Mouse (Mus musculus) midbrain, embryonic 11.5 days (tissue): ENCODE results near the gene Plekho1. TPM values are rescaled to one million over a fixed set of nuclear protein-coding genes. Genes with fewer than 3 reads are reported as not detected.
"Not testable (repeated sequence)": the region's sequence is repeated elsewhere in the genome, so short reads cannot be mapped to it uniquely, and the experiment has no call there.

Source experiments
- ATAC-seq: fragments of 200-750 bp; cut with Nextera tagmentation; 2 replicates; pipeline ENCODE4 v1.8.0; 2017; ENCODE audit warnings: moderate TSS enrichment, moderate library complexity; ENCODE audit not compliant: low FRiP score
- DNase-seq: peaks from one replicate; pipeline ENCODE4 v3.0.0; 2015; ENCODE audit warnings: low spot score; ENCODE audit errors: missing footprints
- H3K27ac ChIP-seq: fragments of 300-500 bp; sonication (generic); 2 replicates; pipeline ENCODE4 v1.5.1; 2014; ENCODE audit warnings: low read depth, low read length
- H3K27me3 ChIP-seq: fragments of 300-500 bp; sonication (generic); 2 replicates; pipeline ENCODE4 v1.6.1; 2014; ENCODE audit warnings: mild to moderate bottlenecking, low read length, moderate library complexity, mixed read lengths; ENCODE audit not compliant: control insufficient read depth, insufficient read depth
- H3K36me3 ChIP-seq: fragments of 300-500 bp; sonication (generic); 2 replicates; pipeline ENCODE4 v1.6.1; 2014; ENCODE audit warnings: mild to moderate bottlenecking, low read length, moderate library complexity, mixed read lengths; ENCODE audit not compliant: control insufficient read depth, insufficient read depth
- H3K4me1 ChIP-seq: fragments of 300-500 bp; sonication (generic); 2 replicates; pipeline ENCODE4 v1.6.1; 2014; ENCODE audit warnings: low read length; ENCODE audit not compliant: control insufficient read depth, insufficient read depth
- H3K4me2 ChIP-seq: fragments of 300-500 bp; sonication (generic); 2 replicates; pipeline ENCODE4 v1.6.1; 2014; ENCODE audit warnings: mild to moderate bottlenecking, moderate library complexity
- H3K4me3 ChIP-seq: fragments of 300-500 bp; sonication (generic); 2 replicates; pipeline ENCODE4 v1.5.1; 2014; ENCODE audit warnings: low read depth, low read length
- H3K9ac ChIP-seq: fragments of 300-500 bp; sonication (generic); 2 replicates; pipeline ENCODE4 v1.6.1; 2014; ENCODE audit warnings: low read length
- H3K9me3 ChIP-seq: fragments of 300-500 bp; sonication (generic); 2 replicates; pipeline ENCODE4 v1.6.1; 2016; ENCODE audit warnings: low read length; ENCODE audit not compliant: control insufficient read depth
- WGBS: fragments of 180-500 bp; shearing (Covaris S2); extraction: QIAGEN DNeasy Blood & Tissue Kit; methylation state at CpG from one replicate; pipeline ENCODE4 v1.1.7; 2014; 5-methylcytosine and 5-hydroxymethylcytosine counted together
- polyA plus RNA-seq: library from polyadenylated mRNA; unstranded; fragments of >200 nt; fragmentation: Nextera tagmentation; extraction: Ambion mirVana; gene quantifications from 2 replicates; pipeline ENCODE4 v1.2.1, GENCODE M21; 2014

The Plekho1 gene
- polyA plus RNA-seq, 1 experiment from 2014 or later: 70.7 TPM

GRCm38 (mm10) chr3:95951566-95951965 is 44.2 kb downstream of the Plekho1 start:
- whole genome bisulfite sequencing: 74% methylated on average over 12 of the region's 12 CpGs
- H3K4me2 ChIP-seq: peak overlapping the region; percentile 52
- peak overlapping the region; percentile 47 for H3K4me3 ChIP-seq
- H3K4me1 ChIP-seq: peaks cover 10% of the 10 kb centered on the region
- not testable (repeated sequence) for DNase-seq, H3K27me3 ChIP-seq, H3K9me3 ChIP-seq, H3K36me3 ChIP-seq
- peak overlapping the region; percentile 94 for H3K27ac ChIP-seq
- peak overlapping the region; percentile 69 for H3K9ac ChIP-seq
- ATAC-seq: peak; percentile 25; the same call in 1 of the 2 replicates

GRCm38 (mm10) chr3:95950763-95951551 is 44.8 kb downstream of the Plekho1 start:
- 2% methylated on average over 49 of the region's 49 CpGs for WGBS
- Histone ChIP-seq H3K9ac (peak overlapping the region; percentile 69), H3K9me3 (no peaks in the 10 kb centered on the region), H3K4me1 (peaks cover 10% of the 10 kb centered on the region), H3K27ac (peak overlapping the region; percentile 94), H3K4me2 (peak overlapping the region; percentile 52), H3K4me3 (peak overlapping the region; percentile 47), H3K27me3 (no peaks in the 10 kb centered on the region), H3K36me3 (peaks cover under 1% of the 10 kb centered on the region; the same call in 1 of the 2 replicates)
- ATAC-seq (peak; percentile 95), DNase-seq (peak; percentile 99)

- Histone ChIP-seq H3K27ac (no peak overlapping the region), H3K4me1 (peaks cover 7% of the 10 kb centered on the region), H3K27me3 (no peaks in the 10 kb centered on the region), H3K4me3 (no peak overlapping the region), H3K9me3 (no peaks in the 10 kb centered on the region), H3K9ac (no peak overlapping the region), H3K4me2 (no peak overlapping the region), H3K36me3 (peaks cover 7% of the 10 kb centered on the region)
- DNase-seq (no peak), ATAC-seq (no peak)
- 88% methylated on average over 5 of the region's 5 CpGs for WGBS
These were observed 47.5 kb downstream of the Plekho1 start for GRCm38 (mm10) chr3:95948325-95948724.

- no peak overlapping the region for H3K4me2 ChIP-seq
- 92% methylated on average over 14 of the region's 14 CpGs for WGBS
- H3K9me3 ChIP-seq: no peaks in the 10 kb centered on the region
- no peak for ATAC-seq
- H3K4me1 ChIP-seq: no peaks in the 10 kb centered on the region
- no peak for DNase-seq
- no peak overlapping the region for H3K9ac ChIP-seq
- no peak overlapping the region for H3K27ac ChIP-seq
- H3K4me3 ChIP-seq: no peak overlapping the region
- no peaks in the 10 kb centered on the region for H3K27me3 ChIP-seq
- H3K36me3 ChIP-seq: peaks cover 19% of the 10 kb centered on the region
These were observed 50.0 kb downstream of the Plekho1 start for GRCm38 (mm10) chr3:95945731-95946240.

- Histone ChIP-seq H3K9ac (no peak overlapping the region), H3K27me3 (no peaks in the 10 kb centered on the region), H3K27ac (no peak overlapping the region), H3K9me3 (no peaks in the 10 kb centered on the region), H3K4me3 (no peak overlapping the region), H3K4me2 (no peak overlapping the region), H3K4me1 (no peaks in the 10 kb centered on the region), H3K36me3 (peaks cover 26% of the 10 kb centered on the region)
- ATAC-seq (no peak), DNase-seq (no peak)
- WGBS: 90% methylated on average over 8 of the region's 8 CpGs
These were observed 51.1 kb downstream of the Plekho1 start for GRCm38 (mm10) chr3:95944742-95945141.

- no peak overlapping the region for H3K27ac ChIP-seq
- no peak overlapping the region for H3K9ac ChIP-seq
- no peaks in the 10 kb centered on the region for H3K9me3 ChIP-seq
- ATAC-seq (no peak), DNase-seq (no peak)
- no peak overlapping the region for H3K4me2 ChIP-seq
- 96% methylated on average over 7 of the region's 7 CpGs for WGBS
- no peaks in the 10 kb centered on the region for H3K27me3 ChIP-seq
- H3K4me3 ChIP-seq: no peak overlapping the region
- peaks cover 38% of the 10 kb centered on the region for H3K36me3 ChIP-seq
- no peaks in the 10 kb centered on the region for H3K4me1 ChIP-seq
These were observed 52.6 kb downstream of the Plekho1 start for GRCm38 (mm10) chr3:95943226-95943625.

GRCm38 (mm10) chr3:95942749-95943148 is 53.1 kb downstream of the Plekho1 start:
- WGBS: 86% methylated on average over 6 of the region's 6 CpGs
- H3K36me3 ChIP-seq: peaks cover 43% of the 10 kb centered on the region
- no peak for ATAC-seq

GRCm38 (mm10) chr3:95938835-95939234 is 57.0 kb downstream of the Plekho1 start:
- DNase-seq (no peak), ATAC-seq (no peak)
- Histone ChIP-seq H3K9ac (no peak overlapping the region), H3K4me2 (no peak overlapping the region), H3K4me3 (no peak overlapping the region), H3K9me3 (no peaks in the 10 kb centered on the region), H3K36me3 (peaks cover 57% of the 10 kb centered on the region), H3K4me1 (no peaks in the 10 kb centered on the region), H3K27ac (no peak overlapping the region), H3K27me3 (no peaks in the 10 kb centered on the region)
- WGBS: 92% methylated on average over 15 of the region's 15 CpGs

More at GRCm38 (mm10) chr3:95942749-95943148, 53.1 kb downstream of the Plekho1 start:
- no peaks in the 10 kb centered on the region for H3K4me1 ChIP-seq
- H3K4me3 ChIP-seq: no peak overlapping the region
- H3K9me3 ChIP-seq: no peaks in the 10 kb centered on the region
- H3K4me2 ChIP-seq: no peak overlapping the region
- H3K27me3 ChIP-seq: no peaks in the 10 kb centered on the region
- no peak overlapping the region for H3K9ac ChIP-seq
- DNase-seq: no peak
- no peak overlapping the region for H3K27ac ChIP-seq
